Mouse (Mus musculus) testis, adult 2 months (tissue): ENCODE results near the gene Npas4.

Source experiments
- CTCF ChIP-seq: fragments of 200-500 bp; IDR thresholded peaks from 2 replicates; pipeline ENCODE4 v1.5.1; 2012; ENCODE audit warnings: low read depth, mild to moderate bottlenecking, inconsistent platforms, low read length, moderate library complexity; ENCODE audit not compliant: control insufficient read depth, insufficient read depth, insufficient replicate concordance
- POLR2A ChIP-seq: fragments of 200-500 bp; IDR thresholded peaks from 2 replicates; pipeline ENCODE4 v1.6.1; 2012; ENCODE audit warnings: low read depth, mild to moderate bottlenecking, inconsistent platforms, low read length, moderate library complexity; ENCODE audit not compliant: control insufficient read depth

- no peak for TF ChIP-seq CTCF
- no peak for TF ChIP-seq POLR2A
Measured at GRCm38 (mm10) chr19:4990716-4991115, 600 bp upstream of the Npas4 start.
